Mouse (Mus musculus) cerebellum, adult (tissue): ENCODE measurements around the gene Slc4a11.

ENCODE experiments used
- ATAC-seq: cut with Nextera tagmentation; 2 replicates; pipeline ENCODE4 v1.9.2; 2017; ENCODE audit warnings: mild to moderate bottlenecking, moderate library complexity, mixed read lengths; ENCODE audit not compliant: insufficient number of reproducible peaks, low FRiP score, low TSS enrichment

The Slc4a11 gene

GRCm38 (mm10) chr2:130697153-130697810 lies at the start of gene Slc4a11:
Slc4a11 (minus strand) TSS chr2:130697519.
- no peak for ATAC-seq

- ATAC-seq, result no peak
Measured at GRCm38 (mm10) chr2:130743576-130743975, 46.3 kb upstream of the Slc4a11 start.

GRCm38 (mm10) chr2:130740096-130740495 lies 42.8 kb upstream of the Slc4a11 start:
- ATAC-seq, result no peak

- no peak for ATAC-seq
Measured at GRCm38 (mm10) chr2:130738019-130738418, 40.7 kb upstream of the Slc4a11 start.

- no peak for ATAC-seq
Measured at GRCm38 (mm10) chr2:130735281-130735680, 38.0 kb upstream of the Slc4a11 start.

- no peak for ATAC-seq
Measured at GRCm38 (mm10) chr2:130733444-130733843, 36.1 kb upstream of the Slc4a11 start.

- no peak for ATAC-seq
Measured at GRCm38 (mm10) chr2:130731855-130732254, 34.5 kb upstream of the Slc4a11 start.

- no peak for ATAC-seq
Measured at GRCm38 (mm10) chr2:130730746-130731145, 33.4 kb upstream of the Slc4a11 start.

- ATAC-seq, result no peak
Measured at GRCm38 (mm10) chr2:130728906-130729585, 31.7 kb upstream of the Slc4a11 start.

GRCm38 (mm10) chr2:130727752-130728151 lies 30.4 kb upstream of the Slc4a11 start:
- ATAC-seq, result no peak

GRCm38 (mm10) chr2:130724369-130724768 lies 27.1 kb upstream of the Slc4a11 start:
- ATAC-seq, result no peak

- no peak for ATAC-seq
Measured at GRCm38 (mm10) chr2:130717951-130718350, 20.6 kb upstream of the Slc4a11 start.

- ATAC-seq, result no peak
Measured at GRCm38 (mm10) chr2:130707057-130707456, 9.7 kb upstream of the Slc4a11 start.

GRCm38 (mm10) chr2:130706602-130707001 lies 9.3 kb upstream of the Slc4a11 start:
- ATAC-seq, result no peak

- no peak for ATAC-seq
Measured at GRCm38 (mm10) chr2:130705178-130705577, 7.9 kb upstream of the Slc4a11 start.

- ATAC-seq, result no peak
Measured at GRCm38 (mm10) chr2:130704040-130705001, 7.0 kb upstream of the Slc4a11 start.

- no peak for ATAC-seq
Measured at GRCm38 (mm10) chr2:130697821-130698266, 525 bp upstream of the Slc4a11 start.

- no peak for ATAC-seq
Measured at GRCm38 (mm10) chr2:130696700-130697152, 593 bp downstream of the Slc4a11 start.

GRCm38 (mm10) chr2:130693563-130693962 lies 3.8 kb downstream of the Slc4a11 start:
- no peak for ATAC-seq

- ATAC-seq, result no peak
Measured at GRCm38 (mm10) chr2:130689011-130689410, 8.3 kb downstream of the Slc4a11 start.

- no peak for ATAC-seq
Measured at GRCm38 (mm10) chr2:130685426-130685825, 11.9 kb downstream of the Slc4a11 start.
